Comparison of ENCODE assay signal across 23 mouse cellular contexts in genomic region chr7:19411783-19412182, GRCm38 (mm10). TPM values are rescaled to one million over a fixed set of nuclear protein-coding genes. Genes with fewer than 3 reads are reported as not detected.
A peak's percentile ranks its signal among the peaks of the same experiment; 100 is the strongest.
DNase-seq lines count a peak whose midpoint lies in the region; ATAC-seq and TF ChIP-seq lines count a peak whose summit lies in the region.
"Had no signal": no experiment of that assay in that cellular context is flagged by ENCODE, and none has a peak within 500 bp of the region (broad histone marks: within the 10 kb centered on the region; RNA-seq: fewer than 3 reads in every experiment).

No protein-coding gene starts in this region.

- H3K36me3 ChIP-seq in limb, embryonic 14.5 days (ENCODE audit: control insufficient read depth, insufficient read depth, low read length), result no peaks in the 10 kb centered on the region
- no peaks in the 10 kb centered on the region for H3K36me3 ChIP-seq in limb, embryonic 10.5 days
- H3K36me3 ChIP-seq: forebrain, embryonic 10.5 days; G1E; limb, embryonic 13.5 days; lung, embryonic 15.5 days had no signal

- intact Hi-C loops in heart, postnatal 14 days (cut with DNase I), result no loop called here

- no peaks in the 10 kb centered on the region for H3K27me3 ChIP-seq in limb, embryonic 14.5 days (ENCODE audit: control insufficient read depth, insufficient read depth, low read length)
- peaks cover 32% of the 10 kb centered on the region for H3K27me3 ChIP-seq in limb, embryonic 10.5 days (ENCODE audit: low read depth, poor library complexity, severe bottlenecking)
- H3K27me3 ChIP-seq: lung, embryonic 15.5 days had no signal

- no peaks in the 10 kb centered on the region for H3K4me1 ChIP-seq in limb, embryonic 14.5 days (ENCODE audit: control insufficient read depth, insufficient read depth, low read length)
- peaks cover 10% of the 10 kb centered on the region for H3K4me1 ChIP-seq in limb, embryonic 10.5 days
- H3K4me1 ChIP-seq: forebrain, embryonic 10.5 days had no signal

- H3K4me2 ChIP-seq in limb, embryonic 14.5 days (replicated peaks; ENCODE audit: low read depth, low read length, severe bottlenecking), result no peak overlapping the region
- H3K4me2 ChIP-seq: limb, embryonic 13.5 days; lung, embryonic 15.5 days; midbrain, embryonic 11.5 days had no signal

- H3K9ac ChIP-seq in limb, embryonic 14.5 days (ENCODE audit: low read depth, low read length, severe bottlenecking), result no peak overlapping the region
- H3K9ac ChIP-seq: forebrain, postnatal 0 days; limb, embryonic 13.5 days; liver, embryonic 14.5 days; lung, embryonic 15.5 days had no signal

- H3K27ac ChIP-seq in limb, embryonic 14.5 days (replicated peaks; ENCODE audit: low read depth, low read length), result no peak overlapping the region
- no peak overlapping the region for H3K27ac ChIP-seq in limb, embryonic 10.5 days
- H3K27ac ChIP-seq: forebrain, embryonic 10.5 days; hindbrain, postnatal 0 days; limb, embryonic 13.5 days; liver, embryonic 14.5 days; lung, embryonic 15.5 days; macrophage had no signal

- no peak overlapping the region for H3K4me3 ChIP-seq in limb, embryonic 14.5 days (replicated peaks; ENCODE audit: low read length)
- H3K4me3 ChIP-seq in limb, embryonic 10.5 days, result no peak overlapping the region
- H3K4me3 ChIP-seq: forebrain, embryonic 10.5 days; limb, embryonic 13.5 days; lung, embryonic 15.5 days had no signal

- no peak for TF ChIP-seq POLR2A in limb, embryonic 14.5 days (IDR thresholded peaks at IDR 0.05; ENCODE audit: borderline replicate concordance, extremely low read depth, insufficient read depth, insufficient read length)

- no peaks in the 10 kb centered on the region for H3K9me3 ChIP-seq in limb, embryonic 14.5 days (ENCODE audit: control insufficient read depth, low read length)
- no peaks in the 10 kb centered on the region for H3K9me3 ChIP-seq in limb, embryonic 10.5 days (replicated peaks)
- H3K9me3 ChIP-seq: limb, embryonic 13.5 days; lung, embryonic 15.5 days had no signal

- WGBS in limb, embryonic 14.5 days, result 73% methylated on average over 5 of the region's 5 CpGs
- 83% methylated on average over 5 of the region's 5 CpGs for WGBS in limb, embryonic 10.5 days

- peak; percentile 78 for DNase-seq in gastrocnemius, adult 18-20 months (ENCODE audit: low spot score)
- no peak for DNase-seq in gastrocnemius, postnatal 4 days (ENCODE audit: low spot score in 2 of 2)
- no peak for DNase-seq in limb, embryonic 14.5 days (ENCODE audit: low spot score)
- no peak for DNase-seq in limb, embryonic 10.5 days (ENCODE audit: low spot score)
- peak; percentile 24 to 31 for DNase-seq in heart, postnatal 14 days
- DNase-seq in frontal cortex, postnatal 14 days (ENCODE audit: low spot score in 2 of 2), result no peak
- no peak for DNase-seq in frontal cortex, postnatal 25 days (ENCODE audit: low spot score in 2 of 2)
- DNase-seq: cerebellum, adult 18-20 months; cerebellum, postnatal 25 days; embryo, embryonic 11 days; forebrain, postnatal 0 days; kidney, adult 11 months; right cerebral cortex, adult 18-20 months had no signal

- 0 out of 2 replicates have a peak, but pooled peaks have one; percentile 11 for ATAC-seq in limb, embryonic 14.5 days (ENCODE audit: low FRiP score, low read depth)
- ATAC-seq: activated CD4-positive, CD25-positive, alpha-beta regulatory T cell, adult 4 months; forebrain, postnatal 0 days; hindbrain, postnatal 0 days had no signal

RNA-seq across cellular contexts. Expression of gene Ckm, which starts 7.2 kb away (rescaled TPM):
- over 10,000 TPM; 37,972 to 42,859 TPM for total RNA-seq in gastrocnemius, adult 18-20 months (2021)
- total RNA-seq in gastrocnemius, postnatal 4 days (2021), result over 10,000 TPM; 12,501 to 12,915 TPM
- polyA plus RNA-seq in limb, embryonic 14.5 days (2012; rRNA removed), result 89.9 and 125 TPM in 2 replicates
- polyA plus RNA-seq in limb, embryonic 14.5 days (2014; fragmentation: Nextera tagmentation; extraction: Ambion mirVana), result 35.4 and 91.5 TPM in 2 replicates
- polyA plus RNA-seq in limb, embryonic 10.5 days (2016; fragmentation: Nextera tagmentation; extraction: Ambion mirVana), result not detected in 2 replicates
- 1,000 to 10,000 TPM; 3,946 to 4,137 TPM for total RNA-seq in heart, postnatal 14 days (2021)
- total RNA-seq: layer of hippocampus, postnatal 25 days had no signal
- polyA plus RNA-seq: forebrain, embryonic 10.5 days; forebrain, postnatal 0 days; G1E; macrophage; midbrain, embryonic 11.5 days had no signal

RNA-seq across cellular contexts. Expression of gene Klc3, which starts 7.9 kb away (rescaled TPM):
- total RNA-seq in gastrocnemius, adult 18-20 months (2021), result under 1 TPM in 1 of 2 experiments, not detected in 1; 0.21 TPM
- under 1 TPM in 1 of 2 experiments, not detected in 1; 0.16 TPM for total RNA-seq in gastrocnemius, postnatal 4 days (2021)
- polyA plus RNA-seq in limb, embryonic 14.5 days (2012; rRNA removed), result 11.5 and 12.8 TPM in 2 replicates
- 12.5 and 15.2 TPM in 2 replicates for polyA plus RNA-seq in limb, embryonic 14.5 days (2014; fragmentation: Nextera tagmentation; extraction: Ambion mirVana)
- polyA plus RNA-seq in limb, embryonic 10.5 days (2016; fragmentation: Nextera tagmentation; extraction: Ambion mirVana), result 3.3 and 4.4 TPM in 2 replicates
- under 1 TPM; 0.45 to 0.63 TPM for total RNA-seq in heart, postnatal 14 days (2021)
- polyA plus RNA-seq: macrophage had no signal

RNA-seq across cellular contexts. Expression of gene Ercc2, which starts 30.0 kb away (rescaled TPM):
- 10 to 100 TPM in 1 of 2 experiments, 1 to 10 TPM in 1; 9.0 to 10.6 TPM for total RNA-seq in gastrocnemius, adult 18-20 months (2021)
- 10 to 100 TPM; 18.6 to 21.0 TPM for total RNA-seq in gastrocnemius, postnatal 4 days (2021)
- 58.1 and 73.8 TPM in 2 replicates for polyA plus RNA-seq in limb, embryonic 14.5 days (2012; rRNA removed)
- 11.3 and 12.6 TPM in 2 replicates for polyA plus RNA-seq in limb, embryonic 14.5 days (2014; fragmentation: Nextera tagmentation; extraction: Ambion mirVana)
- 25.6 and 26.6 TPM in 2 replicates for polyA plus RNA-seq in limb, embryonic 10.5 days (2016; fragmentation: Nextera tagmentation; extraction: Ambion mirVana)
- 10 to 100 TPM; 12.4 to 15.7 TPM for total RNA-seq in heart, postnatal 14 days (2021)

RNA-seq across cellular contexts. Expression of gene Mark4, which starts 46.8 kb away (rescaled TPM):
- total RNA-seq in gastrocnemius, adult 18-20 months (2021), result 10 to 100 TPM; 18.5 to 20.8 TPM
- 10 to 100 TPM; 18.9 to 20.5 TPM for total RNA-seq in gastrocnemius, postnatal 4 days (2021)
- 34.8 and 39.8 TPM in 2 replicates for polyA plus RNA-seq in limb, embryonic 14.5 days (2012; rRNA removed)
- 11.5 and 13.3 TPM in 2 replicates for polyA plus RNA-seq in limb, embryonic 14.5 days (2014; fragmentation: Nextera tagmentation; extraction: Ambion mirVana)
- 7.6 and 8.0 TPM in 2 replicates for polyA plus RNA-seq in limb, embryonic 10.5 days (2016; fragmentation: Nextera tagmentation; extraction: Ambion mirVana)
- total RNA-seq in heart, postnatal 14 days (2021), result 10 to 100 TPM; 23.3 to 25.0 TPM

RNA-seq across cellular contexts. Expression of gene Exoc3l2, which starts 51.3 kb away (rescaled TPM):
- total RNA-seq in gastrocnemius, adult 18-20 months (2021), result 1 to 10 TPM in 1 of 2 experiments, under 1 TPM in 1; 0.57 to 1.5 TPM
- total RNA-seq in gastrocnemius, postnatal 4 days (2021), result under 1 TPM; 0.65 to 0.83 TPM
- 3.5 and 4.9 TPM in 2 replicates for polyA plus RNA-seq in limb, embryonic 14.5 days (2012; rRNA removed)
- polyA plus RNA-seq in limb, embryonic 14.5 days (2014; fragmentation: Nextera tagmentation; extraction: Ambion mirVana), result 1.6 and 1.9 TPM in 2 replicates
- 1.2 and 1.7 TPM in 2 replicates for polyA plus RNA-seq in limb, embryonic 10.5 days (2016; fragmentation: Nextera tagmentation; extraction: Ambion mirVana)
- total RNA-seq in heart, postnatal 14 days (2021), result 1 to 10 TPM in 1 of 2 experiments, under 1 TPM in 1; 0.79 to 1.1 TPM
- total RNA-seq: G1E had no signal
- polyA plus RNA-seq: activated CD4-positive, CD25-positive, alpha-beta regulatory T cell, adult 4 months; macrophage had no signal

Comparison
In these comparisons a context has a peak if more than half of its experiments do, and no peak if none do; other contexts are left out.
1. DNase-seq: peak in gastrocnemius, adult 18-20 months (single experiment) and heart, postnatal 14 days (2 of 2); none in gastrocnemius, postnatal 4 days (0 of 2), limb, embryonic 14.5 days (single experiment), limb, embryonic 10.5 days (single experiment), frontal cortex, postnatal 14 days (0 of 2) and frontal cortex, postnatal 25 days (0 of 2).